Mouse (Mus musculus) liver, adult 2 months (tissue): ENCODE data around the gene Pitpna.

ENCODE experiments used
- CTCF ChIP-seq: fragments of 200-500 bp; IDR thresholded peaks from 2 replicates; pipeline ENCODE4 v1.5.1; 2011; ENCODE audit warnings: low read depth, low read length, control low read depth
- POLR2A ChIP-seq: fragments of 200-500 bp; IDR thresholded peaks from 2 replicates; pipeline ENCODE4 v1.6.1; 2011; ENCODE audit warnings: low read length, control low read depth; ENCODE audit not compliant: insufficient read depth; ENCODE audit errors: extremely low read depth

- no peak for TF ChIP-seq POLR2A
- no peak for TF ChIP-seq CTCF
Observed at GRCm38 (mm10) chr11:75658311-75658710, 70.4 kb downstream of the Pitpna start.
